Mouse (Mus musculus) adipose tissue, adult 10 weeks (tissue): ENCODE measurements around the gene A730049H05Rik. TPM values are rescaled to one million over a fixed set of nuclear protein-coding genes. Genes with fewer than 3 reads are reported as not detected.

ENCODE experiments used
- polyA plus RNA-seq: library from polyadenylated mRNA; stranded (reverse); fragments of 350-450 nt; fragmentation: Illumina TruSeq; extraction: RNeasy Lipid Tissue Mini Kit (QIAGEN cat#74804); gene quantifications from one replicate; pipeline ENCODE4 v1.2.3, GENCODE M21; 2014; ENCODE audit warnings: low read depth, low replicate concordance

The A730049H05Rik gene
- 0.45 TPM for polyA plus RNA-seq

GRCm38 (mm10) chr6:92816311-92816751, at the start of gene A730049H05Rik:
TSS of gene A730049H05Rik (plus strand) at chr6:92816478.

GRCm38 (mm10) chr6:92869089-92869581, 52.9 kb downstream of the A730049H05Rik start, which contains the start of gene Gm15737:
TSS of gene Gm15737 (plus strand) at chr6:92869357.

Other genes with a start within 250 kb of the A730049H05Rik start
- 4.5 TPM for gene Prickle2, start 110.3 kb upstream of the A730049H05Rik start, polyA plus RNA-seq
- gene Gm15737, start 52.9 kb downstream of the A730049H05Rik start, polyA plus RNA-seq = 0.10 TPM
- 15.6 TPM for gene Adamts9, start 127.0 kb downstream of the A730049H05Rik start, polyA plus RNA-seq